Mouse (Mus musculus) heart, postnatal 10 days (tissue): ENCODE data around the gene 2210408I21Rik. TPM values are rescaled to one million over a fixed set of nuclear protein-coding genes. Genes with fewer than 3 reads are reported as not detected.

Source experiments
- DNase-seq, 2 experiments: peaks; one replicate each; pipeline ENCODE4 v3.0.0; 2021
- intact Hi-C: fragments of 180-260 bp; cut with DNase I; formaldehyde crosslinking; loops from one replicate; pipeline ENCODE4 v1.15.1; 2025
- total RNA-seq, 2 experiments: library from RNA; stranded (reverse); gene quantifications; 2 replicates each; pipeline ENCODE4 v1.2.3; 2021

Gene 2210408I21Rik
- total RNA-seq, 2 experiments from 2014 or later: 7.7 to 8.1 TPM

DNA sequence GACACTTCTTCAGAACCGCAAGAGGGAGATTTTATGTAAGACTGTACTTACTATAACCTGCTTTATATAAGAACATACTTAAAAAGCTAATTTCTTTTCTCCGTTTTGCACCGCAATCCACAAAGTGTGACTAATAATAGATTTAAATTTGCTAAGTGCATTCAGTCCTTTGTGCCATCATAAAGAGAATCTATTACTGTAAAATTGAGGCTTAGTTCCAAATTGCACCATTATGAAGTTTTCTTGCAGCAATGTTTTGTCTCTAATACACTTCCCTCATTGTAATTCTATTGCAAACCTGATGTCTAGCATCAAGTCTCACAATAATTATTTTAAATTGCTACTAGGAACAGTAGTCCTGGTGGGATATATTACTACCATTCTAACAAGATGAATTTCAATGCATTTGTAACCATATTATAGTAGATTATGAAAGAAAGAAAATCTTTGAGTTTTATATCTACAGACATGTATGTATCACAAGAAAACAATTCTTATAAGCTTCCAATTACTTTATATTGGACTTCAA, 334.8 kb downstream of the 2210408I21Rik start:
- DNase-seq: no peak
- intact Hi-C loops: no loop called here

DNA sequence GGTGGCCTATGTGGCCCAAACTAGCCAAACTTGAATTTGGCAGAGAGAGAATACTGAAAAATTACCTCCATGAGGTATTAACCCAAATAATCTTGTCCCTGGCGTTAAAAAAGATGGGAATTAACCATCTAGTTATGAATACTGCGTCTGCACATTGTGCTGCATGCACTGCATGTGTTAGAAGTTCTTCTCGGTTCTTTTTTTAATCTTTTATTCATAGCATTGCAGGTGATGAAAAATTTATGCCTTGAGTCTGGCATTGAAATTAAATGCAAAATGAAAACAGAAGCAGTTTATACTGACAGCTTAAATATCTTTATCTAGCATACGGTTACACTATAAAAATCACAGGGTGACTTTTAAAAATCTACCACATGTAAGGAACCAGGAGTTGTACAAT, 341.1 kb downstream of the 2210408I21Rik start:
- DNase-seq: no peak
- intact Hi-C loops: no loop called here

DNA sequence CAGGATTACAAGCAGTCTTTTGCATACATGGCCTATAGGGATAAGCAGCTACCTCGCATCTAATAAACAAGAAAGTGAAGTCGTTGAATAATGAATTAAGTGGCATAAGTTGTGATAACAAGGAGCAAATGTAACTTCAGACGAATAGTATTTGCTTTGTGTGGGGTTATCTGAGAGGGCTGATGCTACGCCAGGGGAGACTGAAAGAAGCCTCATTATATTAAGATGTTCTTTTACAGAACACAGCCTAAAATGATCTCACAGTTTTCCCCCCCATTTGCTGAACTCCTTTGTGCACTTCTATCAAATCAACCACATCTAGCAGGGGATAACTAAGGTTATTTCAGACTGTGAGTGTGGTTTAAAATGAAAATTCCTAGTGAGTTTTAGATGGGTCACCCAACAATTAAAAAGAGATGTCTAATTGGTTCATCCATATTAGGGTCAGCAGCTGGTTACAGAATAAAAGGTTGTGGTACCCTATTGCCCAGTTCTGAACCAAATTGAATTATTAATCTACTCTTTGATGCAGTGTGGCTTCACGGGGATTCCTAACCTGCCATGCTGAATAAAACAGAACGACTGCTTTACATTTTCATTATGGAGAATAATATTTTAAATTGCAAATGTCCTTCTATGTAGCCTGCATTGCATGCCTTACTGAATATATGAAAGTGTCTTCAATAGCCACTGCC, 343.2 kb downstream of the 2210408I21Rik start:
- DNase-seq: no peak
- intact Hi-C loops: no loop called here

DNA sequence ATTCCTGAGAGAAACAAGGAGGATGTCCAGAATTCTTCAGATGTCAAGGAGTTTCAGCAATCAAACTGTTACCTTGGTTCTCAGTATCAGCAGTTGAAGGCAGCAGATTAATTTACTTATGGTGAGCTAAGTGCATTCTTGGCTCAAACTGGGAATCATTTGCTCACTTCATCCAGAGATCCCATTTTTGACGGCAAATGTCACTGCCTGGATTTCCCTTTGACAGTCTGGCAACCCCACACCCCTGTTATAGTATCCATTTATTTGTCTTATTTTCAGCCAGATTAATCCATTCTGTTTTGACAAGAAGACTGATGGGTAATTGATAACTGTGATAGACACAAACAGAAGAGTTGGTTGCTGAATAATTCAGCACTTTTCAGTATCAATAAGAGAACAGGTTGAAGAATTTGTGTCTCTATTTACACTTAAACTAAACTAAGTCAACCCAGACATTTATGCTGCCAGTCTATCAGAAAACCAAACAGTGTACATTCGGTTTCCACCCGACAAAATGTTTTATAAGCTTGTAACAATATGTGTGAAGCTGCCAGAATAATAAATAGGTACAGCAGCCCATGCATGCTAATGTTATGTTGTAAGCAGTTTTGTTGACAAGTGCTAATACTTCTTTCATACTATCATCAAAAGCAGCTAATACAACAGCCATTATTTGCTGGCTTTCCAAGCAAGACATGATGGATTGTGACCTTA, 354.8 kb downstream of the 2210408I21Rik start:
- intact Hi-C loops: no loop called here
- no peak for DNase-seq

DNA sequence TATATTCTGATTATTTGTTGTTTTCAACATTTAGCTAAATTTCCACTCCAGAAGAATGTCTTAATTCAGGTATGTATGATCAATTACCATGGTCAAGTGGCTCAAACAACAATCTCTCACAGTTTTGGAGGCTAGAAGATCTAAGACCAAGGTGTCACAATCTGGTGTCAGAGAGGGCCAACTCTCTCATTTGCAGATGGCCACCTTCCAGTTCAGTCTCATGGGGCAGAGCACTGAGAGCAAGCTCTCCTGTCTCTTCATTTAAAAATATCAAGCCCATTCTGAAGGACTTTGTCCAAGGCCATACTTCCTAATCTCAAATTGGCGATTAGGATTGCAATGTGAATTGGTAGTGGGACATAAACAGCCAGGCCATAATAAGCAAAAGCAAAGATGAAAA, 378.7 kb downstream of the 2210408I21Rik start:
- intact Hi-C loops: no loop called here
- DNase-seq: no peak

DNA sequence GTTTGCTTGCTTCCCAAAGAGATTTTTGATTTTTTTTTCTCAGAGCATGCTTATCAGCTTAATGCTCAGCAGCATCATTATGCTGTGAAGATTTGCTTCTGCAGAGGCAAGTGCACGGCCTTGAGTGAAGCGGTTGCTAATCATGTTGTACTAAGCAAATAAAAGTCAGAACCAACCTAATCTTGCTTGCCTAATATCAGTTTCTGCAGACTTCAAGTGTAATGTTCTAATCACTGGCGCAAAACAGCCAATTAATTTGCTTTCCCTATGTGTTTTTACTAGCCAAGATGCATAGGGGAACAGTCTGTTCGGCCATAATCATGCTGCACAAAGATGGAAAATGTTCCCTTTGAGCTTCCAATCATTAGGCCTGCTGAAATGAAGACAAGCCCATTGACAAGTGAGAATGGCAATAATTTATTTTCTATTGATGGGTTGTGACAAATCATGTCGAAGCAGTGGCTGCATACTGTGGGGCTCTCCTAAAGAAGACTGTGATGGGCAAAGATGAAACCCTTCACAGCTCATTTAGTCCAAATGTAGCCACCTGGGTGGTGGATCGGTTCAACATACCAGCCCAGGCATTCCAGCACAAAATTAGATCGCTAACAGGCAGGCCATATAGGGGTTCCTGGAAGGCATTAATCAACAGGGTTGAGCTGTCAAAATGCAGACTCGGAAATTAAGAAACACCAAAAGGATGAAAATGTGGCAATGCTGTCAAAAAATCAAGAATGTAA, 393.8 kb downstream of the 2210408I21Rik start:
- DNase-seq: no peak
- intact Hi-C loops: no loop called here

DNA sequence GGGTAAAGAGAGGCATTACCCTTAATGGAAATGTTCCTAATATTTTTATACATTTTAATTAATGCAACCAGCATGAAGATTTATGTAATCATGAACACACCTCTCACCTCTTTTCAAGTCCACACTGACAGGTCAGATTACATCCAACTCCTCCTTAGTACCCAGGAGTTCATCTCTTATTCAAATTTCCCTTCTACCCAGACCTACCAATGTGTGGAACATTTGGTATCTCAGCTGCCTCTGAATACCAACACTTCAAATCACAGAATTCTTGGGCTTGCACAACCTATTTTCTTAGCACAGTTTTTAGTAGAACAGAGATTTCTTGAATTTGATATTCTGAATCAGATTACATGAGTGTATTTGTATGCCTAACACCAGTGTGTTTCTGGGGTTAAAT, 394.4 kb downstream of the 2210408I21Rik start:
- DNase-seq: no peak
- intact Hi-C loops: no loop called here

DNA sequence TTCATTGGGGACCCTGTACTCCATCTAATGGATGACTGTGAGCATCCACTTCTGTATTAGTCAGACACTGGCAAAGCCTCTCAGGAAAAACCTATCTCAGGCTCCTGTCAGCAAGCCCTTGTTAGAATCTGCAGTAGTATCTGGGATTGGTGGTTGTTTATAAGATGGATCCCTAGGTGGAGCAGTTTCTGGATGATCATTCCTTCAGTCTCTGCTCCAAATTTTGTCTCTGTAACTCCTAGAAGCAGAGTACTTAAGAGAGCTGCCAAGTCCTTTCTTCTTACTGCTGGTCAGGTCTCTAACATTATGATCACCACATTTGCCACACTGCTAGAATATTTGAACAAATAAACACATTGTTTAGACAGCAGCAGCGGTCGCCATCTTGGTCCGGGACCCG, 402.1 kb downstream of the 2210408I21Rik start:
- no peak for DNase-seq
- intact Hi-C loops: no loop called here

DNA sequence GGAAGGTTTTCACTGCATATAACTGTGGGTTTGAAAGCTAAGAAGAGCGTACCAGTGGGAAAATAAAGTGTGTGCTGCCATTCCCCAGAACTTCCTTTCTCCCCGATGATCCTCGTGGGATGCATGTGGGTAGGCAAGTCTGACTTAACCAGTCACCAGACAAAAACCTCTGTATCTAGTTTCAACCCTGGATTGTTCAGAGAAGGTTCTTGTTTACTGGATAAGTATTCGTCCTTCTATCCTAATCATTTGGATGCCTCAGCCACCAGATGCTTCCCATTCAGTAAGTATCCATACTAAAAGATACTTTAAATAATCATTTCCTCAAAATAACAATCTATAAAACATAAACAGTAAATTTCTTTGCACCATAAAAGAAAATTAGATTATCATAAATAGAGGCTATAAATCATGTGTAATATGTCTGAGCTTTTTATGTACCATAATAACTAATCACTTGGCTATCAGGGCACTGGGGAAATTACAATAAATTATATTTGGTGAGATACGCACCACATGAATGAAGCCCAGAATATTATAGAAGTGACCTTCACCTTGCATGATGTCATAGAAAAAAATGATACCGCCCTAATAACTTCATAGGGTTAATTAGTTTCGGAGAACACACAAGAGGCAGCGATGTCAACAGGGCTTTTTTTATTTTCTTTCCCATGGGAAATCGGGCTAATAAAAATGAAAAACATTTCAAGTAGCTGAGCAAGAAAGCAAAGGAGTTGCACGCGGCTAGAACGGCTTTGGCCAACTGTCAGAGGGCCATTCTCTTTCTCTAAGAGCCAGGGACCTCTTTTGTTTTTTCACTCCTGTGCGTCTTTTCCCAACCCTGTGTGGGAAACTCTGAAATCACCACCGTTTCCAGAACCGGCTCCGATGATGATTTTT, 412.4 kb downstream of the 2210408I21Rik start:
- no peak for DNase-seq
- intact Hi-C loops: no loop called here

DNA sequence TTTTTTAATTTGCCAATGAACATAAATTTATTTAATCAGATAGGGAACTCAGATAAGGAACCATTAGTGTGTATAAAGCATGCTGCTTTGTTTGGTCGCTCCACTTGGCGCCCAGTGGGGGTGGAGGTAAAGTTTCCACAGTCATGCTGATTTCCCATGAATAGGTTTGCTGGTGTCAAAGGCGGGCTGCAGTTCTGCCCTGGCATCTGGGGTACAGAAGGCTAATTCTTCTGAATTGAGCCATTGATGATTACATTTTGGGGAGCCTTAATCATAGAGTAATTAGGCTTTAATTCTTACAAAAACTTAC, 413.0 kb downstream of the 2210408I21Rik start:
- intact Hi-C loops: no loop called here
- DNase-seq: no peak

DNA sequence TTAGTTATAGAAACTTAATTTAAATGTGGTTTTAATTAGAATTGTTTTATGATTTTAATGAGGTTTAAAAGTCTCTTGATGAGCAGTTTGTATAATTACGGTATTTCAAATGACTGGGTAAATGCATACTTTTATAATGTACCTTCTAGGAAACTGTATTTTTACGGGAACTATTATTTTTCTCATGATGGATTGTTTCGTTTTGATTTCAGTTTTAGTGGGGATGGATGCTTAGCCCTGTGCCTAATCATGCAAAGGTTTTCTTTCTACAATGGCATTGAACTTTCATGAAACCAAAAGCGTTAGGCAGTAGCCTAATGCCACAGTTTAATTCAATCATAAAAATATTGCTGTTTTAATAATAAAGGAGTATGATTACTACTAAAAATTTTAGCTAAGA, 413.4 kb downstream of the 2210408I21Rik start:
- intact Hi-C loops: no loop called here
- DNase-seq: no peak

DNA sequence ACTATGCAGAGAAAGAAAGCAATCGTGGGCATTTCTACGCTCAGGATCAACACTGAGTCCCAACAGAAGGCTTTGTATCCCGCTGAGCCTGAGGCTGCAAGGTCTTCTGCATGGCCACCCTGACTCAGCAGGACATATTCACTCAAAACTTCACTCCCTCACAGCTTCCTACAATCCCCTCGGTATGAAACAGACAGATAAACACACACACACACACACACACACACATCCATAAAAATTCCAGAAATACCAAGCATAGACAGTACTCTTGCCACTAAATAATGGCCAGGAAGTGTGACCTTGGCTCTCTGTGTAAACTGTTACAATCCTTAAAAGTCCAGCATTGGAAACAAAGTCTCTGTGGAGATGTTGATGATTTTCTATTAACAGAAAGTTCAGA, 458.7 kb downstream of the 2210408I21Rik start:
- no peak for DNase-seq
- intact Hi-C loops: no loop called here

DNA sequence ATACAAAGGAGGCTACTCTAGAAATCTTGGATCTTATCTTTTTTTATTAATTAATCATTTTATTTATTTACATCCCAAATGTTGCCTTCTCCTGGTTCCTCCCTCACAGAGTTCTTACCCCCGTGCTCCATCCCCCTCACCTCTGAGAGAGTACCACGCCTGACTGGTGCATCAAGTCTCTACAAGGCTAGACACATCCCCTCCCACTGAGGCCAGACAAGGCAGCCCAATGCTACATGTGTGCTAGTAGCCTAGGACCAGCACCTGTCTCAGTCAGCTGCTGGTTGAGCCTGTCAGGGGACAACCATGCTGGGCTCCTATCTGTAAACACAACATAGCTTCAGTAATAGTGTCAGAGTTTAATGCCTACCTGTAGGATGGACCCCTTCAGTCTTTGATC, 480.0 kb downstream of the 2210408I21Rik start:
- intact Hi-C loops: no loop called here
- no peak for DNase-seq

Other genes with a start within 250 kb of the 2210408I21Rik start
- 10 to 100 TPM; 14.3 to 19.8 TPM for gene Slf1, start 67 bp upstream of the 2210408I21Rik start, total RNA-seq